Mouse (Mus musculus): ENCODE results near the gene Chd9.

The Chd9 gene

GRCm38 (mm10) chr8:90828181-90828986, at the start of gene Chd9:
Gene Chd9, plus strand, starts transcription at chr8:90828352.
- in situ Hi-C loops (cut with MboI; ENCODE audit: unreplicated experiment in 2 of 2): loop anchor here (5.0 kb wide), 2 partner anchors 189 to 194 kb away; no protein-coding TSS in a partner anchor

GRCm38 (mm10) chr8:90791616-90792015, 36.5 kb upstream of the Chd9 start:
- in situ Hi-C loops (cut with MboI; ENCODE audit: unreplicated experiment in 2 of 2): loop anchor here (5.0 to 25.0 kb wide), 4 partner anchors 353 to 1546 kb away; no protein-coding TSS in a partner anchor

DNA sequence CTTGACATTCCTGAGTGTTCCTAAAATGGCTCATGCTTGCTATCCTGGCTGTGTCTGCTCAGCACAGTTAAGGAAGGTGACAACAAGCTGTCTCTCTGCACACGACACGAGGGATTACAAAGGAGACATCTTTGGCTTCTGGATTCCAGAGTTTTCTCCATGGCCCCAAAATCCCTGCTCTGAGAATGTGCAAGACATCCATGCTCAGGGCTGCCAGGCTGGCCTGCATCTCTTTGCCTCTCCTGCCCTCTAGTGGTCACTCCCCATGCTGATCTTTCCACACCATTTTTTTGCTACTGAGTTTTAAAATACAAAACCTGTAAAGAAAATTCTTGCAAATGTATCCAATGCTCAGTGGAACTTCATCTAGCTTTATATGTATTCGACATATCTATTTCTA, 34.4 kb upstream of the Chd9 start:
- in situ Hi-C loops (cut with MboI; ENCODE audit: unreplicated experiment in 2 of 2): loop anchor here (5.0 to 25.0 kb wide), 4 partner anchors 351 to 1544 kb away; no protein-coding TSS in a partner anchor

DNA sequence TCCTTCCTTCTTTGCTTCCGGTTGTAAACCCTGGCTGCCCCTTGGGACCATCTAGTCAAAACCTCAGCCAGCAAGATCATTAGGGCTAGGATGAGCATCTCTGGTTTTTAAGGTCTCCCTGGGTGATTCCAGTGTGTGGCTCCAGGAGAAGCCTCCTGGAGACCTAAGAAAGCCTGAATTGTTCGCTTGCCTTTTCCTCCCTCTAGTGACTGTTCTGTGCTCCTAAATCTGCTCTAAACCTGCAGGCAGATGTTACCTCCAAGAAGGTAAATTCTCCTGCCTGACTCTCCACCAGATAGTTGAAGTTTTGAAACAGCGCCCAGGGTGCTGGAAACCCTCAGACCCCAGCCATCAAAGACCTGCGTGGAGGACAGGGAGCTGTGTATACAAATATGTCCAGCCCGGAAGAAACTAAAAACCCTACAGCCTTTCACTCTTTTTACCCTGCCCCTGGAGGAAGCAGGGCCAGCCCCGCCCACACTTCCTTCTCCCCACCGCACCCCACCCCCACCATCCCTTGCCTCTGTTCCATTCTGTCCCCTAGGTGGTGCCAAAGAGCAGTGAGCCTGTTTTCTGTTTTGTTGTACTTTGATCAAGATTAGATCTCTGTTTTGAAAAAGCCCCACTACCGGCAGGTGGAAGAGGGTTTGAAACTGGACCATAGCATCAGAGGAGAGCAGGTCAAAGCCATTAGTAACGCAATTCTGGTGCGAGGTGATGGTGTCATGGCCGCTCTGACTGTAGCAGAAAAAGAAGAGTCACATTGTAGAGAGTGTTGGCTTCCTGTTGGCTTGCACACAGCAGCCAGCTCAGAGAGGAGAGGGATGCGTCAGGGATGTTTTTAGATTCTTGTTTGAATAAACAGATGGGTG, 32.9 kb upstream of the Chd9 start:
- in situ Hi-C loops (cut with MboI; ENCODE audit: unreplicated experiment in 2 of 2): loop anchor here (5.0 to 25.0 kb wide), 5 partner anchors 227 to 1542 kb away; no protein-coding TSS in a partner anchor

- in situ Hi-C loops (cut with MboI; ENCODE audit: unreplicated experiment in 2 of 2): loop anchor here (5.0 to 25.0 kb wide), 4 partner anchors 223 to 1538 kb away; no protein-coding TSS in a partner anchor
These were observed 28.7 kb upstream of the Chd9 start for GRCm38 (mm10) chr8:90799473-90799872.

GRCm38 (mm10) chr8:90813602-90814320, 14.4 kb upstream of the Chd9 start:
- in situ Hi-C loops (cut with MboI; ENCODE audit: unreplicated experiment in 2 of 2): loop anchor here in 1 of 2 experiments (25.0 kb wide), 1 partner anchor 499 kb away; the partner anchor contains the start of genes Fto and Rpgrip1l

GRCm38 (mm10) chr8:90816061-90816882, 11.9 kb upstream of the Chd9 start:
- in situ Hi-C loops (cut with MboI; ENCODE audit: unreplicated experiment in 2 of 2): loop anchor here in 1 of 2 experiments (25.0 kb wide), 1 partner anchor 496 kb away; the partner anchor contains the start of genes Fto and Rpgrip1l

DNA sequence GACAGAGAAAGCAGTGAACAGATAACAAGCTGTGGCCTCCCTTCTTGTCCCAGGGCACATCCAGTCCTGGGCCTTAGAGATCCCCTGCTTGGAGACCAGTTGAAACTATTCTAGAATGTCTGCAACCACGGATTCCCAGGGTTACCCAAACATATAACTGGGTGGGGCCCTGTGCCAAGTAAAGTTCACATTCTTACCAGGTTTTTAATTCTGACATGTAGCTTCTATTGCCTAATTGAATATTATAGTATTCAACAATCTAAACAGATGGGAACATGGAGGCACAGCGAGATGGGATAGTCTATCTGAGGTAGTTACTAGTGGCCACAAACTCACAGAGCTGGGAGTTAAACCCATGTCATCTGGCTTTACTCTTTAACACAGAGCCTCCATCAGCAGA, 10.9 kb upstream of the Chd9 start, which contains the start of gene Gm19935:
Gene Gm19935 (minus strand): TSS at position 101 of the 400 bp plus-strand sequence.
- in situ Hi-C loops (cut with MboI; ENCODE audit: unreplicated experiment in 2 of 2): loop anchor here in 1 of 2 experiments (25.0 kb wide), 1 partner anchor 495 kb away; the partner anchor contains the start of genes Fto and Rpgrip1l

GRCm38 (mm10) chr8:90819561-90820320, 8.4 kb upstream of the Chd9 start:
- in situ Hi-C loops (cut with MboI; ENCODE audit: unreplicated experiment in 2 of 2): loop anchor here in 1 of 2 experiments (25.0 kb wide), 1 partner anchor 493 kb away; the partner anchor contains the start of genes Fto and Rpgrip1l

DNA sequence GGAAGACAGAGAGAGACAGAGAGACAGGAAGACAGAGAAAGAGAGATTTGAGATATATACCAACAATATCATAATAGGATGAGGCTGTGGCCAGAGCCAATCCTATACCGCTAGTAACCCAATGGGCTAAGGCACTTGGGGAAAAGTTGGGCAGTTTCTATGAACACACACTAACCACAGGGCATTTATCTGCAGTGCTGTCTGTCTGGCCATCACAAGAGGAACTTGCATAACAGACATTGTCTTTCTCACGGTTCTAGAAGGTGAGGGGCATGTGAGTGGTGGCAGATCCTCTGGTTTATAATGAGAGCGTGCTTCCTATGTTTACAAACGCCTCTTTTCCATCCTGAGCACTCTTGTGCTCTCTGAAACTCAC, 7.8 kb upstream of the Chd9 start:
- in situ Hi-C loops (cut with MboI; ENCODE audit: unreplicated experiment in 2 of 2): loop anchor here in 1 of 2 experiments (25.0 kb wide), 1 partner anchor 492 kb away; the partner anchor contains the start of genes Fto and Rpgrip1l

GRCm38 (mm10) chr8:90822443-90822842, 5.7 kb upstream of the Chd9 start:
- in situ Hi-C loops (cut with MboI; ENCODE audit: unreplicated experiment in 2 of 2): loop anchor here in 1 of 2 experiments (25.0 kb wide), 1 partner anchor 490 kb away; the partner anchor contains the start of genes Fto and Rpgrip1l

DNA sequence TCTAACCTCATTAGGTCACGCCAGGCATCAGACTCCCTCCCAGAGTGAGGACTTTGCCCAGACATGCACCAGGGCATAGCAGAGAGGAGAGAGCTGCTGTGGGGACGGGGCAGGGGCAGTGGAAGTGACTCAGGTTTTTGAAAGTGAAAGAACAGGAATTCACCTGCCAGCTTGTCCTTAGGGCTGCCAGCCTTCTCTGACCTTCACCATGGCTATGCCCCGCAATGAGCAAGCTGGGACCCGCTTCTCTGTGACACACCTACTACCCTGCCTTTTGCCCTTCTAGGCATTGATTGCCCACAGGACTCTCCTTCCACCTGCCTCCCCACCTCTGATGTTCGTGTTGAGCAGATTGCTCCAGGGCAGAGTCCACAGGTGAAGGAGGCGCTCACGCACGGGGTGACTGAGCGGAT, 2.7 kb upstream of the Chd9 start:
- in situ Hi-C loops (cut with MboI; ENCODE audit: unreplicated experiment in 2 of 2): loop anchor here (5.0 kb wide), 2 partner anchors 192 to 197 kb away; no protein-coding TSS in a partner anchor

DNA sequence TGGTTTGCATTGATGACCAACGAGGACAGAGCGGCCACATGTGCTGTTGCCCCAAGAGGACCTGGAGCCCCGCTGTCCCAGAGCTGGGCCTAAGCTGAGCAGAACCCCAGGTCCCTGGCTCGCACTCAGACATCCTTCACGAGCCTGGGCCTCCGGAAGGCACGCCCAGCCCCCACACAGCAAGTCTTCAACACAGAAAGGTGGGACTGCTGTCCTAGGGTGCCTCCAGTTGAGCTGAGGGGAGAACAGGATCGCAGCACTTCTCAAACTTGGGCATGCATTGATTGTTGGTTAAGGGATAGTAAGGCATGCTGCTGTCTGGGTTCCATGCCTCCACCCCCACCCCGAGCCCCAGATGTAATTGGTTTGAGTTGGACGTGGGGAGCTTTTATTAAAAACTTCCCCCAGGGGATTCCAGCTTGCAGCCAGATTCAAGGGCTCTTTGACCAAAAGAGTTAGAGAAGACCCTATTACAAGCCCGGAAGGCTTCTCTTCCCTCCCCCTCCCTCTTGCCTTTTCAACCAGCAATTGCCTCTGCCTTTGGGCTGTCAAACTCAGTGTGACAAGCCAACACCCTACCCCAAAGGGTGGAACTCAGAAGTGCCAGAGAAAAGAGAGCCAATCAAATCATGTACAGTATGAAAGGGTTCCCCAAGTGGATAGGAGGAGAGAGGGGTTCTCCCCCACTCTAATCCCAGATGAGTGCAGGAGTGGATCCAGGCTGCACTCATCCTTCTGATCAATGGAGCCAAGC, 1.0 kb downstream of the Chd9 start:
- in situ Hi-C loops (cut with MboI; ENCODE audit: unreplicated experiment in 2 of 2): loop anchor here (5.0 kb wide), 2 partner anchors 188 to 193 kb away; no protein-coding TSS in a partner anchor

DNA sequence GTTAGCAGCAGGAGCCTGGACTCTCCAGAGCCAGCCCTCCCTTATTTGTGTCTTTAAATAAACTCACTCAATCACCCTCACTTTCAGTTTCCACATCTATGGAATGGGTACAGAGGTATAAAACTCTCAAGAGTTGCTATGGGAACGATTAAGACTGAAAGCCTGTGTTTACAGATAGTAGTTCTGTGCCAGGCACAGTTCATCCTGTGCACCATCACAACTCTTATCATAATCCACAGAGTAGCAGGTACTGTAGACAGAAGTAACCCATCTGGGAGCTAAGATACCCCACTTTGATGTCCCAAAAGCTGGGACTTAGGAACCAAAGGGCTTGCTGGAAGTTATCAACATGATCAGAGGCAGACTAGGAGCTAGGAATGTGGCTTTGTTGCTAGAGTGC, 1.7 kb downstream of the Chd9 start:
- in situ Hi-C loops (cut with MboI; ENCODE audit: unreplicated experiment in 2 of 2): loop anchor here (5.0 to 10.0 kb wide), 7 partner anchors 52 to 192 kb away; no protein-coding TSS in a partner anchor

DNA sequence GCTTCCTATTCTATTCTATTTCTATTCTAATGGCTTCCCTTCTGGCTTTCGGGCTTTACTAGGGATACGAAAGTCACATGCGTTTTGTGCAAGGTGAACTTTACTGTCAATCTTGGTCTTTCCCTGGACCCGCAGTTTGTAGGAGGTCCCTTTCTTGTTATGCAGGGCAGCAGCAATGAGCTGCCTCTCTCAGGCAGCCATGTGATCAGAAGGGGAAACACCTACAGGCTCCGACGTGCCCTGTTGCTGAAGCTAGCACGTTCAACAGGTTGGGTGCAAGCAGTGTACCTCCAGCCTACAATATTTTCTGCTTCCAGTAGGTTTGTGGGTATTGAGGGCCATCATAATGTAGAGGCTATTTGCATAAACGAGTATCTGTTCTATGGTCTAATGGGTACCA, 2.8 kb downstream of the Chd9 start:
- in situ Hi-C loops (cut with MboI; ENCODE audit: unreplicated experiment in 2 of 2): loop anchor here (5.0 to 10.0 kb wide), 5 partner anchors 51 to 126 kb away; no protein-coding TSS in a partner anchor

DNA sequence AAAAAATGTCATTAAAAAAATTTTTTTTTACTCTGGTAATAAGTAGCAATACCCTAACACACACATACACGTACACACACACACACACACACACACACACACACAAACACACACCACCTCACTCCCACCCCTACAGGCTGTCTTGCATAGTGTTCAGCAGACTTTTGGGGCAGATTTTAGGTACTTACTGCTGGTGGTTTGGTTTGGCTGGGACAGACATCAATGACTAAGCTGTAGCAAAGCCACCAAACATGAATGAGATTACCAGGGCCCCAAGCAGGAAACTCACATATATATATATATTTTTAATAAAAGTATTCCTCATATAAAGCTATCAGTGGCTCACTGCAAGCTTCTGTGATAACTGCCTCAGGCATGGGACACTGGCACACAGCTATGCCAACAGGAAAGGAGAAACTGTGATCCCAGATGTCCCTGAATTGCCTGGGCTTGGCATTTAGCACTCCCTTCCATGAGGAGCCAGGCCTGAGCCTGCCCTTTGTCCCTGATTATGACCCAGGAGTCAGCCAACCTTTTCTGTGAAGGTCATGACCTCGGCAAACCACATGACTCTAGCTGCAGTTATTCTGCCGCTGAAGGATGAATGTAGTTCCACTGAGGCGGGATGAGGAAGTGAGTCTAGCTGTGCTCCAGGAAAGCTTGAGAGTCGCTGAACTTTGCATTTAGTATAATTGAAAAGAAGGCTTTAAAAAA, 4.6 kb downstream of the Chd9 start:
- in situ Hi-C loops (cut with MboI; ENCODE audit: unreplicated experiment in 2 of 2): loop anchor here (5.0 to 10.0 kb wide), 5 partner anchors 50 to 125 kb away; no protein-coding TSS in a partner anchor

All from v-Abl transformed pro-B cells (cell line).